Mouse (Mus musculus) E14TG2a.4 (cell line): ENCODE results near the gene Zfr.

Experiments used
- CTCF ChIP-seq: conservative IDR thresholded peaks from 2 replicates; pipeline ENCODE4 v1.5.1; 2014; ENCODE audit warnings: low read length
- POU5F1 ChIP-seq: IDR thresholded peaks from 2 replicates; pipeline ENCODE4 v1.6.1; 2014; ENCODE audit warnings: low read length, borderline replicate concordance

- TF ChIP-seq CTCF (no peak), POU5F1 (no peak)
These were observed 26.5 kb upstream of the Zfr start for GRCm38 (mm10) chr15:12090981-12091669.
